Mouse (Mus musculus) liver, postnatal 0 days (tissue): ENCODE results near the gene Crip2. TPM values are rescaled to one million over a fixed set of nuclear protein-coding genes. Genes with fewer than 3 reads are reported as not detected.
A peak's percentile ranks its signal among the peaks of the same experiment; 100 is the strongest.

Experiments used
- ATAC-seq: fragments of 200-750 bp; cut with Nextera tagmentation; 2 replicates; pipeline ENCODE4 v1.8.0; 2017; ENCODE audit warnings: mild to moderate bottlenecking, moderate library complexity
- DNase-seq: peaks from one replicate; pipeline ENCODE4 v3.0.0-alpha.2; 2016
- H3K27ac ChIP-seq: fragments of 300-500 bp; sonication (generic); 2 replicates; pipeline ENCODE4 v1.5.1; 2014; ENCODE audit warnings: antibody characterized with exemption, moderate library complexity, mild to moderate bottlenecking, low read depth
- H3K27me3 ChIP-seq: fragments of 300-500 bp; sonication (generic); 2 replicates; pipeline ENCODE4 v1.6.1; 2014; ENCODE audit warnings: low read length, control low read depth, mixed read lengths; ENCODE audit not compliant: insufficient read depth
- H3K36me3 ChIP-seq: fragments of 300-500 bp; sonication (generic); replicated peaks from 2 replicates; pipeline ENCODE4 v1.6.1; 2014; ENCODE audit warnings: mild to moderate bottlenecking, control low read depth, low read length, moderate library complexity, mixed read lengths; ENCODE audit not compliant: insufficient read depth
- H3K4me1 ChIP-seq: fragments of 300-500 bp; sonication (generic); 2 replicates; pipeline ENCODE4 v1.6.1; 2014; ENCODE audit warnings: antibody characterized with exemption, mild to moderate bottlenecking, control low read depth; ENCODE audit not compliant: insufficient read depth
- H3K4me2 ChIP-seq: fragments of 300-500 bp; sonication (generic); 2 replicates; pipeline ENCODE4 v1.6.1; 2014; ENCODE audit warnings: low read depth, mild to moderate bottlenecking, low read length, moderate library complexity, mixed read lengths
- H3K4me3 ChIP-seq: fragments of 300-500 bp; sonication (generic); 2 replicates; pipeline ENCODE4 v1.5.1; 2014; ENCODE audit warnings: low read depth, low read length
- H3K9ac ChIP-seq: fragments of 300-500 bp; sonication (generic); replicated peaks from 2 replicates; pipeline ENCODE4 v1.6.1; 2014; ENCODE audit warnings: mild to moderate bottlenecking, moderate library complexity
- H3K9me3 ChIP-seq: fragments of 300-500 bp; sonication (generic); 2 replicates; pipeline ENCODE4 v1.6.1; 2016; ENCODE audit warnings: mild to moderate bottlenecking, control low read depth, low read length, mixed read lengths
- CTCF ChIP-seq: sonication (generic); IDR thresholded peaks from 2 replicates; pipeline ENCODE4 v1.5.1; 2016; ENCODE audit warnings: antibody characterized with exemption, low read depth
- EP300 ChIP-seq: IDR thresholded peaks from 2 replicates; pipeline ENCODE4 v1.6.1; 2016; ENCODE audit warnings: antibody characterized with exemption, low read depth, mild to moderate bottlenecking
- WGBS: fragments of 180-500 bp; shearing (Covaris S2); extraction: QIAGEN DNeasy Blood & Tissue Kit; methylation state at CpG from one replicate; pipeline ENCODE4 v1.1.7; 2014; ENCODE audit not compliant: insufficient replicate concordance; 5-methylcytosine and 5-hydroxymethylcytosine counted together
- polyA plus RNA-seq: library from polyadenylated mRNA; unstranded; fragments of >200 nt; fragmentation: Nextera tagmentation; extraction: Ambion mirVana; gene quantifications from 2 replicates; pipeline ENCODE4 v1.2.1, GENCODE M21; 2015

Gene Crip2
- polyA plus RNA-seq, 1 experiment from 2014 or later, result 67.4 TPM

- Histone ChIP-seq H3K4me1 (peaks cover 45% of the 10 kb centered on the region), H3K9me3 (no peaks in the 10 kb centered on the region), H3K9ac (no peak overlapping the region), H3K4me2 (no peak overlapping the region), H3K4me3 (no peak overlapping the region), H3K27me3 (peaks cover 28% of the 10 kb centered on the region), H3K36me3 (0 out of 2 replicates have a peak, but pooled peaks cover 3% of the 10 kb centered on the region), H3K27ac (no peak overlapping the region)
- TF ChIP-seq CTCF, result no peak
- TF ChIP-seq EP300, result no peak
- DNase-seq, result no peak
- 90% methylated on average over 16 of the region's 16 CpGs for WGBS
- ATAC-seq, result no peak
Observed at GRCm38 (mm10) chr12:113144886-113145285, 4.8 kb downstream of the Crip2 start.

- Histone ChIP-seq H3K4me1 (peaks cover 41% of the 10 kb centered on the region), H3K4me3 (no peak overlapping the region), H3K27ac (no peak overlapping the region), H3K9me3 (no peaks in the 10 kb centered on the region), H3K4me2 (no peak overlapping the region), H3K27me3 (peaks cover 28% of the 10 kb centered on the region), H3K9ac (no peak overlapping the region), H3K36me3 (0 out of 2 replicates have a peak, but pooled peaks cover 3% of the 10 kb centered on the region)
- 76% methylated on average over 5 of the region's 5 CpGs for WGBS
- no peak for DNase-seq
- no peak for ATAC-seq
- TF ChIP-seq EP300 (no peak), CTCF (no peak)
Observed at GRCm38 (mm10) chr12:113145591-113145990, 5.6 kb downstream of the Crip2 start.

GRCm38 (mm10) chr12:113146112-113147057 lies 6.3 kb downstream of the Crip2 start, which contains the start of gene Crip1:
Crip1 (plus strand) TSS chr12:113146316.
- H3K9me3 ChIP-seq, result no peaks in the 10 kb centered on the region
- H3K4me2 ChIP-seq, result peak within 1 kb of the TSS; percentile 62
- H3K4me3 ChIP-seq, result peak within 1 kb of the TSS; percentile 25
- H3K9ac ChIP-seq, result 0 out of 2 replicates have a peak within 1 kb of the TSS, but pooled peaks have one; percentile 17
- DNase-seq (peak; percentile 87), ATAC-seq (peak; percentile 40)
- 14% methylated on average over 45 of the region's 45 CpGs for WGBS
- H3K4me1 ChIP-seq, result peaks cover 36% of the 10 kb centered on the region
- 0 out of 2 replicates have a peak, but pooled peaks cover 3% of the 10 kb centered on the region for H3K36me3 ChIP-seq
- TF ChIP-seq EP300, result no peak
- TF ChIP-seq CTCF, result peak; percentile 94
- H3K27me3 ChIP-seq, result peaks cover 29% of the 10 kb centered on the region
- H3K27ac ChIP-seq, result 0 out of 2 replicates have a peak within 1 kb of the TSS, but pooled peaks have one; percentile 37

- no peaks in the 10 kb centered on the region for H3K9me3 ChIP-seq
- no peak overlapping the region for H3K27ac ChIP-seq
- H3K4me2 ChIP-seq, result no peak overlapping the region
- WGBS, result 81% methylated on average over 8 of the region's 8 CpGs
- no peak for DNase-seq
- H3K36me3 ChIP-seq, result 0 out of 2 replicates have a peak, but pooled peaks cover 3% of the 10 kb centered on the region
- H3K9ac ChIP-seq, result no peak overlapping the region
- H3K4me3 ChIP-seq, result no peak overlapping the region
- TF ChIP-seq CTCF (no peak), EP300 (no peak)
- no peak for ATAC-seq
- peaks cover 39% of the 10 kb centered on the region for H3K4me1 ChIP-seq
- H3K27me3 ChIP-seq, result peaks cover 27% of the 10 kb centered on the region
Observed at GRCm38 (mm10) chr12:113147481-113147880, 7.4 kb downstream of the Crip2 start.

- peaks cover 20% of the 10 kb centered on the region for H3K27me3 ChIP-seq
- no peak overlapping the region for H3K27ac ChIP-seq
- no peak overlapping the region for H3K4me2 ChIP-seq
- H3K9me3 ChIP-seq, result no peaks in the 10 kb centered on the region
- peak; percentile 53 for TF ChIP-seq CTCF
- no peak for TF ChIP-seq EP300
- 0 out of 2 replicates have a peak, but pooled peaks cover 3% of the 10 kb centered on the region for H3K36me3 ChIP-seq
- ATAC-seq (peak; percentile 44), DNase-seq (peak; percentile 73)
- no peak overlapping the region for H3K4me3 ChIP-seq
- WGBS, result 37% methylated on average over 16 of the region's 16 CpGs
- peaks cover 37% of the 10 kb centered on the region for H3K4me1 ChIP-seq
- H3K9ac ChIP-seq, result no peak overlapping the region
Observed at GRCm38 (mm10) chr12:113148381-113149035, 8.5 kb downstream of the Crip2 start.

GRCm38 (mm10) chr12:113149341-113149740 lies 9.3 kb downstream of the Crip2 start:
- no peak overlapping the region for H3K4me3 ChIP-seq
- no peaks in the 10 kb centered on the region for H3K9me3 ChIP-seq
- TF ChIP-seq CTCF (no peak), EP300 (no peak)
- 0 out of 2 replicates have a peak, but pooled peaks cover 3% of the 10 kb centered on the region for H3K36me3 ChIP-seq
- WGBS, result 63% methylated on average over 4 of the region's 4 CpGs
- DNase-seq (no peak), ATAC-seq (no peak)
- H3K9ac ChIP-seq, result no peak overlapping the region
- H3K4me2 ChIP-seq, result no peak overlapping the region
- H3K4me1 ChIP-seq, result peaks cover 37% of the 10 kb centered on the region
- no peak overlapping the region for H3K27ac ChIP-seq
- H3K27me3 ChIP-seq, result peaks cover 20% of the 10 kb centered on the region
